Mouse (Mus musculus): ENCODE results near the gene Zic2. TPM values are rescaled to one million over a fixed set of nuclear protein-coding genes. Genes with fewer than 3 reads are reported as not detected.

The Zic2 gene
- total and polyA plus RNA-seq, 2 experiments: not detected

- no peak overlapping the region for H3K9ac ChIP-seq (ENCODE audit: low read depth, low read length)
- no peak overlapping the region for H3K27ac ChIP-seq (replicated peaks; ENCODE audit: insufficient read depth, low read depth, low read length)
- no peaks in the 10 kb centered on the region for H3K79me2 ChIP-seq (ENCODE audit: control insufficient read depth, insufficient read depth, low read length)
- TF ChIP-seq CTCF (IDR thresholded peaks at IDR 0.05; ENCODE audit: low read depth, low read length) (no peak), POLR2A (IDR thresholded peaks at IDR 0.05; ENCODE audit: extremely low read depth, insufficient read depth, low read length) (no peak)
- peaks cover 18% of the 10 kb centered on the region for H3K27me3 ChIP-seq (ENCODE audit: control insufficient read depth, insufficient read depth, low read length)
- peaks cover 2% of the 10 kb centered on the region; the same call in 1 of the 2 replicates for H3K4me1 ChIP-seq (ENCODE audit: control insufficient read depth, insufficient read depth, low read length)
- no peak overlapping the region for H3K4me3 ChIP-seq (ENCODE audit: insufficient read depth, low read depth, low read length)
- no peaks in the 10 kb centered on the region for H3K36me3 ChIP-seq (ENCODE audit: control insufficient read depth, insufficient read depth, low read length)
- DNase-seq (ENCODE audit: extremely low read depth, low read depth, low spot score): no peak
- 6% methylated on average over 28 of the region's 28 CpGs for WGBS
These were observed 6.1 kb upstream of the Zic2 start for GRCm38 (mm10) chr14:122468971-122469755.

GRCm38 (mm10) chr14:122471449-122472085 is 3.7 kb upstream of the Zic2 start:
- DNase-seq (ENCODE audit: extremely low read depth, low read depth, low spot score): no peak
- WGBS: 12% methylated on average over 31 of the region's 31 CpGs
- H3K4me1 ChIP-seq (ENCODE audit: control insufficient read depth, insufficient read depth, low read length): no peaks in the 10 kb centered on the region
- no peak overlapping the region for H3K9ac ChIP-seq (ENCODE audit: low read depth, low read length)
- H3K79me2 ChIP-seq (ENCODE audit: control insufficient read depth, insufficient read depth, low read length): no peaks in the 10 kb centered on the region
- TF ChIP-seq POLR2A (IDR thresholded peaks at IDR 0.05; ENCODE audit: extremely low read depth, insufficient read depth, low read length) (no peak), CTCF (IDR thresholded peaks at IDR 0.05; ENCODE audit: low read depth, low read length) (no peak)
- H3K27ac ChIP-seq (replicated peaks; ENCODE audit: insufficient read depth, low read depth, low read length): no peak overlapping the region
- H3K27me3 ChIP-seq (ENCODE audit: control insufficient read depth, insufficient read depth, low read length): peaks cover 24% of the 10 kb centered on the region
- H3K36me3 ChIP-seq (ENCODE audit: control insufficient read depth, insufficient read depth, low read length): no peaks in the 10 kb centered on the region
- H3K4me3 ChIP-seq (ENCODE audit: insufficient read depth, low read depth, low read length): no peak overlapping the region

- Histone ChIP-seq H3K79me2 (ENCODE audit: control insufficient read depth, insufficient read depth, low read length) (no peaks in the 10 kb centered on the region), H3K4me1 (ENCODE audit: control insufficient read depth, insufficient read depth, low read length) (no peaks in the 10 kb centered on the region), H3K36me3 (ENCODE audit: control insufficient read depth, insufficient read depth, low read length) (no peaks in the 10 kb centered on the region), H3K9ac (ENCODE audit: low read depth, low read length) (no peak overlapping the region), H3K4me3 (ENCODE audit: insufficient read depth, low read depth, low read length) (no peak overlapping the region), H3K27me3 (ENCODE audit: control insufficient read depth, insufficient read depth, low read length) (peaks cover 24% of the 10 kb centered on the region), H3K27ac (replicated peaks; ENCODE audit: insufficient read depth, low read depth, low read length) (no peak overlapping the region)
- TF ChIP-seq CTCF (IDR thresholded peaks at IDR 0.05; ENCODE audit: low read depth, low read length) (no peak), POLR2A (IDR thresholded peaks at IDR 0.05; ENCODE audit: extremely low read depth, insufficient read depth, low read length) (no peak)
- no peak for DNase-seq (ENCODE audit: extremely low read depth, low read depth, low spot score)
- 5% methylated on average over 13 of the region's 13 CpGs for WGBS
These were observed 3.1 kb upstream of the Zic2 start for GRCm38 (mm10) chr14:122472161-122472560.

GRCm38 (mm10) chr14:122472647-122473046 is 2.6 kb upstream of the Zic2 start:
- WGBS: 4% methylated on average over 5 of the region's 5 CpGs

GRCm38 (mm10) chr14:122473211-122473751 is 2.0 kb upstream of the Zic2 start:
- H3K4me1 ChIP-seq (ENCODE audit: control insufficient read depth, insufficient read depth, low read length): no peaks in the 10 kb centered on the region
- 4% methylated on average over 17 of the region's 17 CpGs for WGBS
- H3K4me3 ChIP-seq (ENCODE audit: insufficient read depth, low read depth, low read length): no peak overlapping the region
- DNase-seq (ENCODE audit: extremely low read depth, low read depth, low spot score): no peak
- no peaks in the 10 kb centered on the region for H3K79me2 ChIP-seq (ENCODE audit: control insufficient read depth, insufficient read depth, low read length)
- peaks cover 25% of the 10 kb centered on the region for H3K27me3 ChIP-seq (ENCODE audit: control insufficient read depth, insufficient read depth, low read length)
- H3K9ac ChIP-seq (ENCODE audit: low read depth, low read length): no peak overlapping the region
- no peak overlapping the region for H3K27ac ChIP-seq (replicated peaks; ENCODE audit: insufficient read depth, low read depth, low read length)
- H3K36me3 ChIP-seq (ENCODE audit: control insufficient read depth, insufficient read depth, low read length): no peaks in the 10 kb centered on the region
- TF ChIP-seq CTCF (IDR thresholded peaks at IDR 0.05; ENCODE audit: low read depth, low read length): no peak

More at GRCm38 (mm10) chr14:122472647-122473046, 2.6 kb upstream of the Zic2 start:
- no peak overlapping the region for H3K4me3 ChIP-seq (ENCODE audit: insufficient read depth, low read depth, low read length)
- DNase-seq (ENCODE audit: extremely low read depth, low read depth, low spot score): no peak
- no peaks in the 10 kb centered on the region for H3K36me3 ChIP-seq (ENCODE audit: control insufficient read depth, insufficient read depth, low read length)
- no peak for TF ChIP-seq POLR2A (IDR thresholded peaks at IDR 0.05; ENCODE audit: extremely low read depth, insufficient read depth, low read length)
- TF ChIP-seq CTCF (IDR thresholded peaks at IDR 0.05; ENCODE audit: low read depth, low read length): no peak
- H3K27ac ChIP-seq (replicated peaks; ENCODE audit: insufficient read depth, low read depth, low read length): no peak overlapping the region
- no peak overlapping the region for H3K9ac ChIP-seq (ENCODE audit: low read depth, low read length)
- peaks cover 24% of the 10 kb centered on the region for H3K27me3 ChIP-seq (ENCODE audit: control insufficient read depth, insufficient read depth, low read length)
- H3K4me1 ChIP-seq (ENCODE audit: control insufficient read depth, insufficient read depth, low read length): no peaks in the 10 kb centered on the region
- H3K79me2 ChIP-seq (ENCODE audit: control insufficient read depth, insufficient read depth, low read length): no peaks in the 10 kb centered on the region
